Mouse (Mus musculus): ENCODE measurements at regions not wholly inside any gene's neighbourhood (a gene's known extent, or its start where the extent isn't known, plus 50 kb on each side); places are given as distances from the start of the nearest gene placed in this dataset.
A peak's percentile ranks its signal among the peaks of the same experiment; 100 is the strongest.
"Not testable (repeated sequence)": the region's sequence is repeated elsewhere in the genome, so short reads cannot be mapped to it uniquely, and the experiment has no call there.

DNA sequence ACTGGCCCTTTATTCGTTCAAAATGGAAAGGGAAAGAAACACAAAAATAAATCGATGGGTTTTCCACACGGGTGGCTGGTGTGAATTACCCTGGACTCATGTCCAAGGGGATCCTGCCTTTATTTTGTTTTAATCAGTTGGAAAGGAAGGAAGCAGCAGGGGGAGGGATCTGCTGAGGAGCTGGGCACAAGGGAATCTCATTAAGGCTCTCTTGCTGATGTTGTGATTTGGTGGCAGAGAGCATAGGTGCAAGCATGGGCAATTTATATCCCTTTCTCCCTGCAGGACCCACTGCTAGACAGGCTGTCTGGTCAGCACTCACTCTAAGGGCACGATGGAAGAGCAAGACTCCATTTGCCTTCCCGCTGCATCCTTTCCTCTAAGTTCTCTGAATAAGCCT lies 469.2 kb downstream of the Epha7 start:
- DNase-seq (ENCODE audit: low spot score in 2 of 2), result no peak
- intact Hi-C loops (cut with DNase I), result no loop called here

DNA sequence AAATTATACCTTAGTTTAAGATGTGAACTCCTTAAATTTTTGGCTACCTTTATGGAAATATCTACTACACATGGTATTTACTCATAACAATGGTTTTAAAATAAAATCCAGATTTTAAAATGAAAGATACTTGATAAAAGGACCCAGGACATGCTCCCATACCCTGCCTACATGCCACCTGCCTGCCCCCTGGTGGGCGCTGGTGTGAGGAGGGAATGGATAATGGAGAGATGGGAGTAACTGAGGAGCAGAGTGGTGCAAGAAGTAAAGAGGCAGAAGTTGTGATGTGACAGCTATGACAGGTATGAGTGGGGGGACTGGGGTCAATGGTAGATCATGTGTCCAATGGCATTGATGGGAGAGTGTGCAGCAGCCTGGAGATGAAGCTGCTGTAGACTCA lies 488.4 kb downstream of the Epha7 start:
- no peak for DNase-seq (ENCODE audit: low spot score in 2 of 2)
- intact Hi-C loops (cut with DNase I), result no loop called here

- intact Hi-C loops (cut with DNase I), result no loop called here
These were observed 491.0 kb downstream of the Epha7 start for GRCm38 (mm10) chr4:29303951-29304350.

GRCm38 (mm10) chr4:29307245-29307644 lies 494.3 kb downstream of the Epha7 start:
- no peak for DNase-seq (ENCODE audit: low spot score in 2 of 2)
- intact Hi-C loops (cut with DNase I), result no loop called here

More at GRCm38 (mm10) chr4:29303951-29304350, 491.0 kb downstream of the Epha7 start:
- no peak for DNase-seq (ENCODE audit: low spot score in 2 of 2)

DNA sequence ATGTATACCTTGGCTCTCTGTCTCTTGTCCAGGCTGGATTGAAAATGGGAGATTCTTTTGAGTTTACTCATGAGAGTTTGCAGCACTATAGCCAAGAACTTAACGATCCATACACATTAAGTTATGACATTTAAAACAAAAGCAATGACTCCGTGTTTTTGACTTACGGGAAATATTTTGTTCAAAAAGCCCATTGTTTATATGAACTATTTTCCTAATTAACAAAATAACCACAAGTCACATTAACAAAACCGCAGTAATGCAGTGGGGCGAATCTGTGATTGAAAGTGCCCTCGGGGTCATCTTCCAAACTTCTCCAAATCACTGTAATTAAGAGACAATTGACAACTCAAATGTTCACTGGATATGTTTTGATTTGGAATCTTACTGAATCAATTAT lies 511.0 kb downstream of the Epha7 start:
- no peak for DNase-seq (ENCODE audit: low spot score in 2 of 2)
- intact Hi-C loops (cut with DNase I), result no loop called here

DNA sequence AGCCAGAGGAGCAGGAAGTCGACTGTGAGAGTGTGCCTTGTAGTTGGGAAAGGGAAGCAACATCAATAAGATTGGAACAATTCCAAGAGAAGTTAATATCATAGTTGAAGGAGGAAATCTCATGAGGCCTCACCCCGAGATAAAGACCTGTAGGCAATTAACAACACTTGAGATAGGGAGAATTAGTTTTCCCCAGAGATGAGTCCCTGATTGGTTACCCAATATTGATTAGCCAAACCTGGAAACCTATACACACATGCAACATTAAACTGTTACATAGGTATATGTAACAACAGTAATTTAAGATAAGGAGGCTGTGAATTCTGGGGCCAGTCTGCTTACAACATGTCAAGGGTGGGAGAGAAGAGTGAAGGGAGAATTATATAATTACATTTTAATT lies 516.2 kb downstream of the Epha7 start:
- intact Hi-C loops (cut with DNase I), result no loop called here
- DNase-seq (ENCODE audit: low spot score in 2 of 2), result no peak

DNA sequence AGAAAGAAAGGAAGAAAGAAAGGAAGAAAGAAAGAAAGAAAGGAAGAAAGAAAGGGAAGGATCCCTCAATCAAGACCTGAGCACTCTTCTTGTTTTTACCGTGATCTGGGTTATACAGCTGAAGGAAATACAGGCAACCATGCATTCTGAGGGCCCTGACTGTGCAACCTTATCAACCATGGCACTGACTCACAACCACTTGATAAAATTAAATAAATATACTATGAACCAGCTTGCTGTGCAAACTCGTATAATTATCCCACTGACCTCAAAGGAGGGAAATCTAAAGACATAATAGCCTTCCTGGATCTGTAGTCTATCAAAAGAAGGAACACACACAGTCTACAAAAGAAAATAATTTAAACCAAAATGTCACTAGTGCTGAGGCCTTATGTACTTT lies 518.8 kb downstream of the Epha7 start:
- no peak for DNase-seq (ENCODE audit: low spot score in 2 of 2)
- intact Hi-C loops (cut with DNase I), result no loop called here

GRCm38 (mm10) chr4:29337245-29337644 lies 524.3 kb downstream of the Epha7 start:
- DNase-seq (ENCODE audit: low spot score in 2 of 2), result no peak
- intact Hi-C loops (cut with DNase I), result no loop called here

- intact Hi-C loops (cut with DNase I), result no loop called here
- DNase-seq (ENCODE audit: low spot score in 2 of 2), result no peak
These were observed 549.3 kb downstream of the Epha7 start for GRCm38 (mm10) chr4:29362191-29362590.

DNA sequence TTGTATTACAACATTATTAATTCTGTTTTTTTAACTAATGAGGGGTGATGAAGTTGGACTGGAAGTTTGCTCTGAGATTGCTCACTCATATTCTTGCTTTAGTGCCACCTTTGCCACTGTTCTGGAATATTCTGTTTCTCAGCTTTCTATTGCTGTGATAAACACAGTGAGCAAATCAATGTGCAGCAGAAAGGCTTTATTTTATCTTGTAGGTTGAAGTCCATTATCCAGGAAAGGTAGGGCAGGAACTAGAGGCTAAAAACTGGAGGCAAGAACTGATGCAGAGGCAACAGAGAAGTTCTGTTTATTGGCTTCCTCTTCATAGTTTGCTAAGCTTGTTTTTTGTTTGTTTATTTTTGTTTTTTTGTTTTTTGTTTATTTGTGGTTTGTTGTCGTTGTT lies 576.4 kb downstream of the Epha7 start:
- intact Hi-C loops (cut with DNase I), result no loop called here
- no peak for DNase-seq (ENCODE audit: low spot score in 2 of 2)

GRCm38 (mm10) chr4:29390333-29390732 lies 577.4 kb downstream of the Epha7 start:
- intact Hi-C loops (cut with DNase I), result no loop called here
- DNase-seq (ENCODE audit: low spot score in 2 of 2), result no peak

GRCm38 (mm10) chr4:29402143-29402542 lies 589.2 kb downstream of the Epha7 start:
- intact Hi-C loops (cut with DNase I), result no loop called here
- no peak for DNase-seq (ENCODE audit: low spot score in 2 of 2)

DNA sequence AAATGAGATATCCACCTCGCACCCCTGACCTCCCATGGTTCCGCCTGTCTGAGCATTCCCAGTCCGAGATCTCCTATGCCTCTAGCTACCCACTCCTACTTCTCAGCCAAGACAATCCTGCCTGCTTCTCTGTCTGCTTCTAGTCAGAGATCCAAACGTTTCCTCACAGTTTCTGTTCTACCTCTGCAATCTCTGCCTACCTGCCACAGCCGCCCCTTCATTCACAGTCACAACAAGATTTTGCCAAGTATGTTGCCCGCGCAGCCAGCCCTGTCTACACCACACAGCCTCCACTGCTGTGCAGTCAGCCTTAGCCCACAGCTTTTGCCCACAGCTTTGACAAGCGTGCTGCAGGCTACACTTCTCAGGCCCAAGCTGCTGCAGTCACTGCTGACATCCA lies 601.7 kb downstream of the Epha7 start:
- intact Hi-C loops (cut with DNase I), result no loop called here
- DNase-seq (ENCODE audit: low spot score in 2 of 2), result peak; percentile 14 to 35

DNA sequence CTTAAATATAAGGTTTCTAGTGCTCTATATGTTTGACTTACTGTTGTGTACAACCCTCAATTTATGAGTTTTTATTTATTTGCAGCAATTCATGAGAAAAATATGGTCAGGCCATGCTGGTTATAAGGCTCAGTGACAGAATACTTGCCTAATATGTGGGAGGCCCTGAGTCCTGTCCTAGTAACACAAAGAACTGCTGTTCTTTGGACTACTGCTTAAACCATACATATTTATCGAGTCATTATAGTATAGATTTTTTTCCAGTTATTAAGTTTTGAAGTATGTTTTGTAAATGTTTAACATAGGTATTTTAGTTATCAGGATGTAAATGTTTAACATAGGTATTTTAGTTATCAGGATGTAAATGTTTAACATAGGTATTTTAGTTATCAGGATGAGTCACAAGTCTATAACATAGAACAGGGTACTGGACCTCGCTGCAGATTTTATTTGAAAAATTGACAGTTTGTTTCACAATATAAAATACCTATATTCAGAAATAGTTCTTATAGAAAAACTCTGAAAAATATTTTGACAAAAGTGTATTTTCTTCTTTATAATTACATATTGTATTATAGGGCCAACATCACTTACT lies 607.4 kb downstream of the Epha7 start:
- no peak for DNase-seq (ENCODE audit: low spot score in 2 of 2)
- intact Hi-C loops (cut with DNase I), result no loop called here

DNA sequence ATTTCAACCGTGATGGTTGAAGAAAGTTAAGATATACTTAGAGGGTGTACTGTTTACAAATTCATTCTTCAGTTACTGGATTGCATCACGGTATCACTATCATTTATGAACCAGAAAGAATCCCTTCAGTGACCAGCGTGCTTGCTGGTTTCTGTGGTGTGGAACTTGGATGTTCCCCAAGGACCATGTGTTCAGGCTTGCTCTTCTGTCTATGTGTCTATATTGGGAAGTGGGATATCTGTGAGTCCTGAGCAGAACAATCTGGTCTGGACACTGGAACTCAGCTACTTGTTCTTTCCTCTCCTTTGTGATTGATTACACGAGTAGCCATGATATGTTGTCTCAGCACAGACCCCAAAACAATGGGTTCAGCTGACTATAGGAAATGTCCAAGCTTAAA lies 618.6 kb downstream of the Epha7 start:
- intact Hi-C loops (cut with DNase I); DNase-seq (ENCODE audit: low spot score in 2 of 2): not testable (repeated sequence)

- DNase-seq (ENCODE audit: low spot score in 2 of 2), result no peak
- intact Hi-C loops (cut with DNase I), result no loop called here
These were observed 650.4 kb downstream of the Epha7 start for GRCm38 (mm10) chr4:29463329-29463728.

- intact Hi-C loops (cut with DNase I), result no loop called here
These were observed 653.4 kb downstream of the Epha7 start for GRCm38 (mm10) chr4:29466315-29466714.

GRCm38 (mm10) chr4:29480384-29481092 lies 667.6 kb downstream of the Epha7 start:
- intact Hi-C loops (cut with DNase I), result no loop called here
- no peak for DNase-seq (ENCODE audit: low spot score in 2 of 2)

More at GRCm38 (mm10) chr4:29466315-29466714, 653.4 kb downstream of the Epha7 start:
- DNase-seq (ENCODE audit: low spot score in 2 of 2), result no peak

GRCm38 (mm10) chr4:29481093-29481715 lies 668.3 kb downstream of the Epha7 start:
- DNase-seq (ENCODE audit: low spot score in 2 of 2), result no peak

DNA sequence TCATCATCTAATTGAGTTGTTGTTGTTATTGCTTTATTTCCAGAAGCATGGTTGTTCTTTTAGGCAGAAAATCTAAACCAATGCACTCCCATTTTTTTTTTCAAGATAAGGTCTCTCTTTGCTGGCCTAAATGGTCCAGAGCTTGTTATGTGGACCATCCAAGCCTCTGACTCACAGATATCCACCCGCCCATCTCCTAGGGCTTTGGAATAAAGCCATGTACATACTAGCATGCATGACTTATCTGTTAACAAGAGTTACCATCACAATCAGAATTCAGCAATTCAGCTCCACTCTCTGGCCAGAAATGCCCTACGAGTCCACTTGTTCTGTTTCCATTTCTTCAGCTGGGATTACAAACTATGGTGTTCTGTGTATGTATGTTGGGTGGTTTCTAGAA lies 669.5 kb downstream of the Epha7 start:
- intact Hi-C loops (cut with DNase I), result no loop called here
- no peak for DNase-seq (ENCODE audit: low spot score in 2 of 2)

More at GRCm38 (mm10) chr4:29481093-29481715, 668.3 kb downstream of the Epha7 start:
- intact Hi-C loops (cut with DNase I), result no loop called here

DNA sequence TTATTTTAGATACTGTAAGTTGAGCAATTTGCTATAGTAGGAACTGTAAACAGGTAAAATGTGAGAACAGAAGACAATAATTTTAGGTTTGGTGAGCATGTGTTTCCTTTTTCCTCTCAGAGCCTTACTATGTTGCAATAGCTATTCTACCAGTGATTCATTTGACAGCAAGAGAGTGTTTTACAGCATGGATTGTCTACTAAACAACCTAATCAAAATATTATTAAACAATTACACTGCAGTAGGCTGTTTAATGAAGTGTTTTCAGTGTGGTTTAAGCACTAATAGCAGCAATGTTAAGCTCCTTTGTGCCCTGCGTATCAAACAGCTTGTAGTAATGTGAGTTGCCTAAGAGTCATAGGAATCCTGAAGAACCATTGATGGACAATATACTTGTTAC lies 687.9 kb downstream of the Epha7 start:
- intact Hi-C loops (cut with DNase I), result no loop called here

More for the DNA sequence above, 687.9 kb downstream of the Epha7 start:
- no peak for DNase-seq (ENCODE audit: low spot score in 2 of 2)

Data from left cerebral cortex, postnatal 36 days (tissue).